8 mouse cellular contexts compared by ENCODE assay signal in the genomic region with DNA sequence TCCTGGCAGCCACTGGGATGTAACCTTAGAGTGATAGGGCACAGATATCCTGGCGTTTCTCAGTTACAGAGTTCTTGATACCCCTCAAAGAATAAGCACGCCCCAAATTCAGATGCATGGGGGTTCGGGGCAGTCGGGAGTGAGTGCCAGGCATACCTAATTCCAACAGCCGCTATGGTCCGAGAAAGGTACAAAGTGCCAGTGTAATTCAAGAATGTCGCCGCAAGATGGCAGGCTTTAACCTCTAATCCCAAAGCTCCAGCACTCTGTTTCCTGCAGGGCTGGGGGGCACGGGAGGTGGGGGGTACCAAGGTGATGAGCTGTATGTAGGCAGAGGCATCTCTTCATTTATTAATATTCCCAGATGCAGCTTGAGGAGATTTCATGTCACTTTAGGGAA.
A peak's percentile ranks its signal among the peaks of the same experiment; 100 is the strongest.
DNase-seq lines count a peak whose midpoint lies in the region; ATAC-seq and TF ChIP-seq lines count a peak whose summit lies in the region.
"Had no signal": no experiment of that assay in that cellular context is flagged by ENCODE, and none has a peak within 500 bp of the region (broad histone marks: within the 10 kb centered on the region; RNA-seq: fewer than 3 reads in every experiment).

No protein-coding gene starts in this region.

- no peaks in the 10 kb centered on the region for H3K9me3 ChIP-seq in forebrain, embryonic 10.5 days
- no peaks in the 10 kb centered on the region for H3K9me3 ChIP-seq in lung, embryonic 16.5 days (ENCODE audit: control insufficient read depth, low read length)
- H3K9me3 ChIP-seq: megakaryocyte, embryonic 14.5 days had no signal

- H3K4me3 ChIP-seq in bone marrow macrophage, adult 2 months (ENCODE audit: insufficient read depth, low read length) = no peak overlapping the region
- H3K4me3 ChIP-seq in forebrain, embryonic 10.5 days = peak overlapping the region; percentile 28
- no peak overlapping the region for H3K4me3 ChIP-seq in lung, embryonic 16.5 days (ENCODE audit: low read length)
- H3K4me3 ChIP-seq: megakaryocyte, embryonic 14.5 days had no signal

- TF ChIP-seq CTCF in bone marrow macrophage, adult 2 months (IDR thresholded peaks at IDR 0.05; ENCODE audit: low read depth, low read length) = peak; percentile 97

- H3K4me2 ChIP-seq in lung, embryonic 16.5 days (ENCODE audit: low read depth, low read length) = peak overlapping the region; percentile 9; the same call in 1 of the 2 replicates

- no peak overlapping the region for H3K27ac ChIP-seq in bone marrow macrophage, adult 2 months (ENCODE audit: insufficient read depth, low read depth, low read length)
- H3K27ac ChIP-seq in forebrain, embryonic 10.5 days = no peak overlapping the region
- H3K27ac ChIP-seq in lung, embryonic 16.5 days (ENCODE audit: low read length) = no peak overlapping the region

- 4% methylated on average over 9 of the region's 9 CpGs for WGBS in forebrain, embryonic 10.5 days
- 0% methylated on average over 9 of the region's 9 CpGs for WGBS in lung, embryonic 16.5 days

- no peak for ATAC-seq in lung, embryonic 16.5 days (ENCODE audit: low read depth)

- no peaks in the 10 kb centered on the region for H3K36me3 ChIP-seq in forebrain, embryonic 10.5 days (replicated peaks)
- no peaks in the 10 kb centered on the region for H3K36me3 ChIP-seq in lung, embryonic 16.5 days (ENCODE audit: control insufficient read depth, insufficient read depth, low read length)

- no peak overlapping the region for H3K9ac ChIP-seq in lung, embryonic 16.5 days (ENCODE audit: low read length)

- DNase-seq in Muller cell, postnatal 12 days (ENCODE audit: inconsistent ontology term) = peak; percentile 36
- peak; percentile 54 for DNase-seq in forebrain, embryonic 10.5 days (ENCODE audit: extremely low spot score, low spot score)
- peak; percentile 27 to 59 for DNase-seq in heart, postnatal 36 days
- DNase-seq in layer of hippocampus, adult 8-10 months (ENCODE audit: low spot score in 2 of 2) = peak; percentile 28 to 66
- peak; percentile 74 for DNase-seq in retina, postnatal 1 day

- intact Hi-C loops in heart, postnatal 36 days (cut with DNase I) = loop anchor here (2.0 to 10.0 kb wide), 2 partner anchors 33 to 759 kb away; no protein-coding TSS in a partner anchor

- H3K27me3 ChIP-seq in forebrain, embryonic 10.5 days (ENCODE audit: poor library complexity, severe bottlenecking) = peaks cover 13% of the 10 kb centered on the region; the same call in 1 of the 2 replicates
- no peaks in the 10 kb centered on the region for H3K27me3 ChIP-seq in lung, embryonic 16.5 days (ENCODE audit: control insufficient read depth, insufficient read depth, low read depth, low read length)

- no peaks in the 10 kb centered on the region for H3K4me1 ChIP-seq in bone marrow macrophage, adult 2 months (ENCODE audit: control insufficient read depth, insufficient read depth, low read length)
- peaks cover 8% of the 10 kb centered on the region; the same call in 1 of the 2 replicates for H3K4me1 ChIP-seq in forebrain, embryonic 10.5 days
- H3K4me1 ChIP-seq in lung, embryonic 16.5 days (replicated peaks; ENCODE audit: control insufficient read depth, insufficient read depth, low read length) = no peaks in the 10 kb centered on the region
- H3K4me1 ChIP-seq: megakaryocyte, embryonic 14.5 days had no signal

- no peak for TF ChIP-seq POLR2A in bone marrow macrophage, adult 2 months (IDR thresholded peaks at IDR 0.05; ENCODE audit: borderline replicate concordance, low read depth, low read length)
